8 mouse cellular contexts compared by ENCODE assay signal in the genomic region with DNA sequence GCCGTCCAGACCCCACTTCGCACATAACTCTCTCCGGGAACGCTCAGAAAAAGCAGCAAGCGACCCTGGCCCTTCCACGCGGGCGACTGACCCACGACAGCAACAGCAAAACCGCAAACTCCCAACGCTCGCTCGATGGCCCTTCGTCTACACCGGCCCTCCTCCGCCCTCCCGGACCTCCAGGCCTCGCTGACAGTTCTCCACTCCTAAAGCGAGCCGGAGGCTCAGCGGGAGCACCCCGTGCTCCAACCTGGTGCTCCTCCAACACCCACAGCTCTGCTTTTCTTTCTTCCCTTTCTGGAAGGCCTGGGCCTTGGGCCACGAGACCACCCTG. TPM values are rescaled to one million over a fixed set of nuclear protein-coding genes. Genes with fewer than 3 reads are reported as not detected.
DNase-seq lines count a peak whose midpoint lies in the region; ATAC-seq and TF ChIP-seq lines count a peak whose summit lies in the region.
"Not testable (repeated sequence)": the region's sequence is repeated elsewhere in the genome, so short reads cannot be mapped to it uniquely, and the experiment has no call there.

No protein-coding gene starts in this region.

- DNase-seq in heart, adult 2 months; left cerebral cortex, adult 2 months (ENCODE audit: extremely low spot score in 1 of 2, low spot score in 2 of 2); liver, postnatal 0 days: not testable (repeated sequence)

- peak overlapping the region; percentile 63 for H3K4me2 ChIP-seq in hindbrain, embryonic 15.5 days
- H3K4me2 ChIP-seq in liver, postnatal 0 days (ENCODE audit: low read depth, low read length) = peak overlapping the region; percentile 91
- H3K4me2 ChIP-seq in midbrain, embryonic 13.5 days (replicated peaks) = peak overlapping the region; percentile 66
- H3K4me2 ChIP-seq in stomach, embryonic 14.5 days (replicated peaks; ENCODE audit: low read depth, low read length) = peak overlapping the region; percentile 74

- under 1% methylated on average over 22 of the region's 23 CpGs for WGBS in heart, adult 2 months
- WGBS in hindbrain, embryonic 15.5 days = 2% methylated on average over 22 of the region's 23 CpGs
- WGBS in liver, postnatal 0 days (ENCODE audit: insufficient replicate concordance) = under 1% methylated on average over 20 of the region's 23 CpGs
- 2% methylated on average over 22 of the region's 23 CpGs for WGBS in midbrain, embryonic 13.5 days
- 3% methylated on average over 22 of the region's 23 CpGs for WGBS in stomach, embryonic 14.5 days

- TF ChIP-seq EP300 in heart, adult 2 months (IDR thresholded peaks at IDR 0.05; ENCODE audit: insufficient read depth, low read depth, low read length); liver, postnatal 0 days (IDR thresholded peaks at IDR 0.05; ENCODE audit: low read depth): not testable (repeated sequence)

- H3K27me3 ChIP-seq in heart, adult 2 months (ENCODE audit: control insufficient read depth, insufficient read depth, low read length); hindbrain, embryonic 15.5 days; liver, postnatal 0 days (ENCODE audit: insufficient read depth, low read length); midbrain, embryonic 13.5 days; stomach, embryonic 14.5 days (ENCODE audit: control insufficient read depth, insufficient read depth, low read length): not testable (repeated sequence)

- H3K9ac ChIP-seq in heart, adult 2 months (ENCODE audit: low read depth, low read length) = peak overlapping the region; percentile 76
- peak overlapping the region; percentile 61 for H3K9ac ChIP-seq in hindbrain, embryonic 15.5 days
- peak overlapping the region; percentile 65 for H3K9ac ChIP-seq in liver, postnatal 0 days (replicated peaks)
- H3K9ac ChIP-seq in midbrain, embryonic 13.5 days (replicated peaks) = peak overlapping the region; percentile 68
- H3K9ac ChIP-seq in stomach, embryonic 14.5 days (replicated peaks; ENCODE audit: low read depth, low read length) = peak overlapping the region; percentile 63

- peak; percentile 4 for ATAC-seq in activated CD4-positive, CD25-positive, alpha-beta regulatory T cell, adult 4 months
- ATAC-seq in hindbrain, embryonic 15.5 days (ENCODE audit: low FRiP score, low read depth) = peak; percentile 57; the same call in 1 of the 2 replicates
- ATAC-seq in liver, postnatal 0 days = peak; percentile 37
- not testable (repeated sequence) for ATAC-seq in midbrain, embryonic 13.5 days; stomach, embryonic 14.5 days (ENCODE audit: insufficient number of reproducible peaks, insufficient read depth, low FRiP score, low read depth)

- TF ChIP-seq POLR2A in embryonic fibroblast, embryonic 13.5 days (IDR thresholded peaks at IDR 0.05; ENCODE audit: low read depth, low read length); heart, adult 2 months (IDR thresholded peaks at IDR 0.05; ENCODE audit: insufficient read depth, low read depth, low read length): not testable (repeated sequence)

- H3K36me3 ChIP-seq in heart, adult 2 months (ENCODE audit: control insufficient read depth, insufficient read depth, low read length); hindbrain, embryonic 15.5 days; liver, postnatal 0 days (replicated peaks; ENCODE audit: insufficient read depth, low read length); midbrain, embryonic 13.5 days; stomach, embryonic 14.5 days (ENCODE audit: control insufficient read depth, insufficient read depth, low read length): not testable (repeated sequence)

- not testable (repeated sequence) for H3K79me2 ChIP-seq in heart, adult 2 months (replicated peaks; ENCODE audit: control insufficient read depth, insufficient read depth, low read length)

- H3K4me1 ChIP-seq in embryonic fibroblast, embryonic 13.5 days (ENCODE audit: control insufficient read depth, insufficient read depth, low read length); heart, adult 2 months (ENCODE audit: control insufficient read depth, insufficient read depth, low read length); hindbrain, embryonic 15.5 days (replicated peaks); liver, postnatal 0 days (ENCODE audit: insufficient read depth); midbrain, embryonic 13.5 days (replicated peaks); stomach, embryonic 14.5 days (ENCODE audit: control insufficient read depth, insufficient read depth, low read length): not testable (repeated sequence)

- intact Hi-C loops in heart, adult 2 months (cut with DNase I); left cerebral cortex, adult 2 months (cut with DNase I): not testable (repeated sequence)

- H3K4me3 ChIP-seq in embryonic fibroblast, embryonic 13.5 days (ENCODE audit: insufficient read depth, low read length) = peak overlapping the region; percentile 58
- H3K4me3 ChIP-seq in heart, adult 2 months = peak overlapping the region; percentile 83
- peak overlapping the region; percentile 62 for H3K4me3 ChIP-seq in hindbrain, embryonic 15.5 days
- H3K4me3 ChIP-seq in left cerebral cortex, adult 2 months = peak overlapping the region; percentile 58
- H3K4me3 ChIP-seq in liver, postnatal 0 days (ENCODE audit: low read depth, low read length) = peak overlapping the region; percentile 69
- H3K4me3 ChIP-seq in midbrain, embryonic 13.5 days (replicated peaks) = peak overlapping the region; percentile 64
- H3K4me3 ChIP-seq in stomach, embryonic 14.5 days (ENCODE audit: low read depth, low read length) = peak overlapping the region; percentile 60

- not testable (repeated sequence) for H3K9me3 ChIP-seq in hindbrain, embryonic 15.5 days; liver, postnatal 0 days (ENCODE audit: low read length); midbrain, embryonic 13.5 days; stomach, embryonic 14.5 days (ENCODE audit: control insufficient read depth, low read depth, low read length)

- H3K27ac ChIP-seq in embryonic fibroblast, embryonic 13.5 days (ENCODE audit: insufficient read depth, low read length); liver, postnatal 0 days (ENCODE audit: low read depth): not testable (repeated sequence)
- peak overlapping the region; percentile 29 for H3K27ac ChIP-seq in heart, adult 2 months
- H3K27ac ChIP-seq in hindbrain, embryonic 15.5 days (replicated peaks) = peak overlapping the region; percentile 84
- H3K27ac ChIP-seq in left cerebral cortex, adult 2 months = peak overlapping the region; percentile 53
- H3K27ac ChIP-seq in midbrain, embryonic 13.5 days = peak overlapping the region; percentile 72; the same call in 1 of the 2 replicates
- 0 out of 2 replicates have a peak overlapping the region, but pooled peaks have one; percentile 27 for H3K27ac ChIP-seq in stomach, embryonic 14.5 days (ENCODE audit: low read length)

- not testable (repeated sequence) for TF ChIP-seq CTCF in embryonic fibroblast, embryonic 13.5 days (IDR thresholded peaks at IDR 0.05; ENCODE audit: borderline replicate concordance, insufficient read depth, low read length); heart, adult 2 months (IDR thresholded peaks at IDR 0.05); left cerebral cortex, adult 2 months (IDR thresholded peaks at IDR 0.05); liver, postnatal 0 days (IDR thresholded peaks at IDR 0.05; ENCODE audit: low read depth)

RNA-seq across cellular contexts. Expression of gene Ezh2, which starts 56.2 kb away (rescaled TPM):
- polyA plus RNA-seq in activated CD4-positive, CD25-positive, alpha-beta regulatory T cell, adult 4 months (2017; shearing (Covaris generic)) = 10 to 100 TPM; 47.7 to 50.9 TPM
- polyA plus RNA-seq in embryonic fibroblast, embryonic 13.5 days (2011; ENCODE audit: insufficient read length, low read depth, missing spikeins) = 44.2 and 63.9 TPM in 2 replicates
- 1 to 10 TPM; 9.2 to 9.6 TPM for total RNA-seq in heart, adult 2 months (2021)
- polyA plus RNA-seq in heart, adult 2 months (2012; rRNA removed) = 3.9 and 9.2 TPM in 2 replicates
- 53.0 and 73.2 TPM in 2 replicates for polyA plus RNA-seq in hindbrain, embryonic 15.5 days (2015; fragmentation: Nextera tagmentation; extraction: Ambion mirVana)
- total RNA-seq in left cerebral cortex, adult 2 months (2021) = 10 to 100 TPM; 11.3 to 13.5 TPM
- 36.5 and 37.2 TPM in 2 replicates for polyA plus RNA-seq in liver, postnatal 0 days (2015; fragmentation: Nextera tagmentation; extraction: Ambion mirVana)
- 150 and 153 TPM in 2 replicates for polyA plus RNA-seq in midbrain, embryonic 13.5 days (2015; fragmentation: Nextera tagmentation; extraction: Ambion mirVana)
- polyA plus RNA-seq in stomach, embryonic 14.5 days (2014; fragmentation: Nextera tagmentation; extraction: Ambion mirVana) = 87.7 and 97.6 TPM in 2 replicates
